Mouse (Mus musculus): ENCODE measurements around the gene Med18.

- TF ChIP-seq CTCF (IDR thresholded peaks at IDR 0.05) (no peak), EP300 (IDR thresholded peaks at IDR 0.05) (no peak)
Observed at GRCm38 (mm10) chr4:132505034-132505738, 41.5 kb upstream of the Med18 start.

Measured in lung, postnatal 0 days (tissue).